In the genomic region with DNA sequence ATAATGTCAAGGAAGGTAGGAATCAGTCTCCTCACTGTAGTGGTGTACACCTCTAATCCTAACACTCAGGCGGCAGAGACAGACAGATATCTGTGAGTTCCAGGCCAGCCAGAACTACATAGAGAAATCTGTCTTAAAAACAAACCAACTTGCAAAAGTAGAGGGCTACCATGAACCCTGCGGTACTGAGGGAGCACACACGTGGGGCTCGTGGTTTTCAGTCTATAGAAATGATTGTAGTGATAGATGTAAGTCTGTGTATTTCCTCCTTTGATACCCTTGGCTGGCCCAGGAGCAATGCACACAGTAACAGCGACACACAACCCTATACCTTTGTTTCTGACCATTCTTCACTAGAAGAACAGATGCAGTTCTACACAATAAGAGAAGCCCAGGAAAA, we compare ENCODE assay signal across 12 mouse cellular contexts.
"Had no signal": no experiment of that assay in that cellular context is flagged by ENCODE, and none has a peak within 500 bp of the region (broad histone marks: within the 10 kb centered on the region; RNA-seq: fewer than 3 reads in every experiment).

No protein-coding gene starts in this region.

- ATAC-seq: intestine, embryonic 15.5 days; liver, embryonic 12.5 days had no signal

- DNase-seq: kidney, adult 11 months; kidney, adult 8-10 months; kidney, postnatal 10 days; kidney, postnatal 4 days; liver; lung, adult 18-20 months; lung, postnatal 10 days; lung, postnatal 36 days; midbrain, embryonic 14.5 days; retina, postnatal 1 day had no signal
